Mouse (Mus musculus) lung, adult 2 months (tissue): Measurements from ENCODE around the gene Clpsl2. TPM values are rescaled to one million over a fixed set of nuclear protein-coding genes. Genes with fewer than 3 reads are reported as not detected.

Experiments used
- DNase-seq: peaks from one replicate; pipeline ENCODE4 v3.0.0; 2022
- H3K4me1 ChIP-seq: fragments of 200-500 bp; 2 replicates; pipeline ENCODE4 v1.6.1; 2011; ENCODE audit warnings: low read length; ENCODE audit not compliant: control insufficient read depth, insufficient read depth
- H3K4me3 ChIP-seq: fragments of 200-500 bp; replicated peaks from 2 replicates; pipeline ENCODE3; 2011; ENCODE audit warnings: low read depth, mild to moderate bottlenecking, control low read depth, low read length; ENCODE audit errors: extremely low read depth
- CTCF ChIP-seq: fragments of 200-500 bp; IDR thresholded peaks from 2 replicates; pipeline ENCODE4 v1.5.1; 2011; ENCODE audit warnings: mild to moderate bottlenecking, low read length, control low read depth; ENCODE audit not compliant: insufficient read depth
- POLR2A ChIP-seq: fragments of 200-500 bp; IDR thresholded peaks from 2 replicates; pipeline ENCODE4 v1.6.1; 2011; ENCODE audit warnings: low read depth, mild to moderate bottlenecking, control low read depth, low read length, borderline replicate concordance; ENCODE audit errors: extremely low read depth
- WGBS: fragments of 180-500 bp; shearing (Covaris S2); methylation state at CpG from one replicate; pipeline ENCODE4 v1.1.7; 2018; 5-methylcytosine and 5-hydroxymethylcytosine counted together
- polyA plus RNA-seq: library from polyadenylated mRNA; depleted of rRNA; stranded (reverse); fragments of >200 nt; gene quantifications from 2 replicates; pipeline ENCODE4 v1.2.3, GENCODE M21; 2012; rRNA removed

Gene Clpsl2
- polyA plus RNA-seq, 1 experiment = not detected

GRCm38 (mm10) chr17:28593965-28594364 is 44.8 kb downstream of the Clpsl2 start:
- TF ChIP-seq CTCF = no peak
- no peak for TF ChIP-seq POLR2A
- 49% methylated on average over 4 of the region's 4 CpGs for WGBS
- H3K4me3 ChIP-seq = no peak overlapping the region
- no peak for DNase-seq
- H3K4me1 ChIP-seq = no peaks in the 10 kb centered on the region

- Histone ChIP-seq H3K4me1 (no peaks in the 10 kb centered on the region), H3K4me3 (no peak overlapping the region)
- TF ChIP-seq POLR2A = no peak
- no peak for TF ChIP-seq CTCF
- 85% methylated on average over 5 of the region's 5 CpGs for WGBS
- DNase-seq = no peak
Measured at GRCm38 (mm10) chr17:28600780-28601179, 51.6 kb downstream of the Clpsl2 start.

DNA sequence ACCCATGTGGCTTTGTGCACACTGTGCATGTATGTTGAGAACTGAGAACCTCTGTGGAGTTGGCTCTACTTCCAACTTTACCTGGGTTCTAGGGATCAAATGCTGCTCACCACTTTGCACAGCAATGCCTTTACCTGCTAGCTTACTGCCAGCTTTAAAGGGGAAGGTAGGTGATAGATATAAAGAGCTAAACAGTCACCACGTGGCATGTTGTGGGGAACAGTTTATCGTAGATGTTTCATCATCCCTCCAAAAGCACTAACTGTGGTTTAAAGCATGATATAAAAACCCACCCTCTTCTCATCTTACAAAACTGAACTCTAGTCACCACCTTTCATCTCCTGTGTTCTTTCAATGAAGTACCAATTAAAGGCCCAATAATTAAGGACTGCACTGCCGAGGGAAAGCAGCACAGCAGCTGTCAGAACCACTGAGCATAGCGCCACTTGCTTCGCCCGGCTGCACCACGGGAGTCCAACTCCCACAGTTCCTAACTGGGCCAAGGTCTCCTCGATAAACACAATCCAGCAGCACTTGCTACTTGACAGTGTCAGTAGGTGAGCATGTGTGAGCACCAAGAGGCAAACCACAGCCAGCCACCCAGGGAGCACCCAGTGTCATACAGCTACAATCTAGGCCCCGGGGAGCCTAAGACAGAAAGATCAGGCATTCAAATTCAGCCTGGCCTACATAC is 52.5 kb downstream of the Clpsl2 start:
- no peak for TF ChIP-seq CTCF
- no peak for TF ChIP-seq POLR2A
- WGBS = 88% methylated on average over 9 of the region's 9 CpGs
- no peak overlapping the region for H3K4me3 ChIP-seq
- H3K4me1 ChIP-seq = no peaks in the 10 kb centered on the region
- no peak for DNase-seq

Other genes with a start within 250 kb of the Clpsl2 start
- gene Fance, start 235.9 kb upstream of the Clpsl2 start, polyA plus RNA-seq = 18.2 and 21.7 TPM in 2 replicates
- 1,664 and 1,938 TPM in 2 replicates for gene Rpl10a, start 220.9 kb upstream of the Clpsl2 start, polyA plus RNA-seq
- 28.1 and 30.7 TPM in 2 replicates for gene Tead3, start 198.6 kb upstream of the Clpsl2 start, polyA plus RNA-seq
- gene Tulp1, start 184.2 kb upstream of the Clpsl2 start, polyA plus RNA-seq = 7.0 and 7.2 TPM in 2 replicates
- 8.8 and 14.8 TPM in 2 replicates for gene Fkbp5, start 31.9 kb upstream of the Clpsl2 start, polyA plus RNA-seq
- not detected in 2 replicates for gene Armc12, start 18.6 kb upstream of the Clpsl2 start, polyA plus RNA-seq
- 1.8 and 16.1 TPM in 2 replicates for gene Clps, start 11.4 kb downstream of the Clpsl2 start, polyA plus RNA-seq
- not detected in 2 replicates for gene Lhfpl5, start 26.2 kb downstream of the Clpsl2 start, polyA plus RNA-seq
- gene Srpk1, start 73.3 kb downstream of the Clpsl2 start, polyA plus RNA-seq = 14.0 and 24.0 TPM in 2 replicates
- gene Slc26a8, start 140.8 kb downstream of the Clpsl2 start, polyA plus RNA-seq = 0.40 and 1.2 TPM in 2 replicates
- 74.3 and 97.5 TPM in 2 replicates for gene Mapk14, start 141.9 kb downstream of the Clpsl2 start, polyA plus RNA-seq
- gene AC170998.1, start 176.7 kb downstream of the Clpsl2 start, polyA plus RNA-seq = 0.77 and 1.5 TPM in 2 replicates
- gene Mapk13, start 219.9 kb downstream of the Clpsl2 start, polyA plus RNA-seq = 13.8 and 19.4 TPM in 2 replicates